Mouse (Mus musculus) bone marrow, adult 2 months (tissue): ENCODE results near the gene Gfer. TPM values are rescaled to one million over a fixed set of nuclear protein-coding genes. Genes with fewer than 3 reads are reported as not detected.
"Not testable (repeated sequence)": the region's sequence is repeated elsewhere in the genome, so short reads cannot be mapped to it uniquely, and the experiment has no call there.

ENCODE experiments used
- H3K27ac ChIP-seq: fragments of 200-500 bp; 2 replicates; pipeline ENCODE4 v1.5.1; 2012; ENCODE audit warnings: low read depth, mild to moderate bottlenecking, control low read depth, inconsistent platforms, low read length; ENCODE audit not compliant: control insufficient read depth, poor library complexity, insufficient read depth
- H3K4me1 ChIP-seq: fragments of 200-500 bp; 2 replicates; pipeline ENCODE4 v1.6.1; 2011; ENCODE audit warnings: low read length; ENCODE audit not compliant: control insufficient read depth, insufficient read depth
- H3K4me3 ChIP-seq: fragments of 200-500 bp; replicated peaks from 2 replicates; pipeline ENCODE3; 2011; ENCODE audit warnings: mild to moderate bottlenecking, low read depth, low read length, control low read depth; ENCODE audit not compliant: control insufficient read depth
- CTCF ChIP-seq: fragments of 200-500 bp; IDR thresholded peaks from 2 replicates; pipeline ENCODE4 v1.5.1; 2011; ENCODE audit warnings: low read length, control low read depth; ENCODE audit not compliant: control insufficient read depth, insufficient read depth
- POLR2A ChIP-seq: fragments of 200-500 bp; IDR thresholded peaks from 2 replicates; pipeline ENCODE4 v1.6.1; 2011; ENCODE audit warnings: low read depth, mild to moderate bottlenecking, control low read depth, low read length, borderline replicate concordance; ENCODE audit not compliant: control insufficient read depth
- WGBS: fragments of 180-500 bp; shearing (Covaris S2); methylation state at CpG from one replicate; pipeline ENCODE4 v1.1.7; 2018; 5-methylcytosine and 5-hydroxymethylcytosine counted together
- polyA plus RNA-seq: library from polyadenylated mRNA; stranded (reverse); fragments of >200 nt; gene quantifications from 2 replicates; pipeline ENCODE4 v1.2.4, GENCODE M21; 2011; ENCODE audit warnings: low replicate concordance; ENCODE audit not compliant: missing spikeins, insufficient read depth, insufficient read length

The Gfer gene
- polyA plus RNA-seq, 1 experiment = 42.9 TPM

DNA sequence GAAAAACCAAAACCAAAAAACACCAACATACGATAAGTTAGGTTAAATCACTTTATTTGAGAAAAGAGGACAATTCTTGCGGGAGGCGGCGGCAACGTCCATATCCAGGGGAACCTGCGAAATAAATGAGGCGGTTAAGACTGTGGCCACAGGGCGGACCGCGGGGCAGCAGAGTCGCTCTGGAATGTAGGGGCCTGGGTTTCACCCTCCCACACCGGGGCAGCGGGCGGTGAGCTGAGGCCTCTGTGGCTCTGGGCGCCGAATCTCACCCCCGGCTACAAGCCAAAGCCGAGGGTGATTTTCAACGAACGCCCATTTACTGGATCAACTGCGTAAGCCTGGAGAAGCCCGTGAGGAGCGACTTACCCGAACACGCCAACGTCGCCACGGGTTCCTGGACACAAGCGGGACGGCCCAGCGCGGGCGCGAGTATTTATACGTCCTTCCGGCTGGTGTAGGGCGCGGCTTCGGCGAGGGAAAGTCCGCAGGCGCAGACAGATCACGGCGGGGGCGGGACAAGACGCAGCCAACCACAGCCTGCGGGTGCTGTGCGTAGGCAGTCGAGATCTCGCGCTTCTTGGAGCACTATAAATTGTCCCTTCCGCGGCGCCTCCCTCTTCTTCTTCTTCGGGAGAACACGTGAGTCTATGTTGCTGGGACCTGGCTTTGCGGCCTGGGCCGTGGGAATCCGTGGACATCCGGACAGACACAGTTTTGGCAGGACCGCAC, 23.7 kb upstream of the Gfer start:
- peak; percentile 94; the same call in 1 of the 2 replicates for TF ChIP-seq POLR2A
- no peak for TF ChIP-seq CTCF
- Histone ChIP-seq H3K4me1 (no peaks in the 10 kb centered on the region; the same call in 1 of the 2 replicates), H3K4me3 (peak overlapping the region; percentile 77), H3K27ac (peak overlapping the region; percentile 72)
- under 1% methylated on average over 61 of the region's 61 CpGs for WGBS

DNA sequence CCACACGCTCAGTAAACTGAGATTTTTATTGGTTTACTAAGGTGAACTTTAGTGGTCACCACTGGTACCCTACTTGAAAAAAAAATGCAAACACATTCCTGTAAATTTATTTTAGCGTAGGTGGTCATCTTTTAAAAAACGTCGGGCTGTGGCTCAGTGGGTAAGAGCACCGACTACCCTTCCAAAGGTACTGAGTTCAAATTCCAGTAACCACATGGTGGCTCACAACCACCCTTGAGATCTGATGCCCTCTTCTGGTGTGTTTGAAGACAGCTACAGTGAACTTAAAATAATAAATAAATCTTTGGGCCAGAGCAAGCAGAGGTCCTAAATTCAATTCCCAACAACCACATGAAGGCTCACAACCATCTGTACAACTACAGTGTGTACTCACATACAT, 23.0 kb upstream of the Gfer start:
- 65% methylated on average over 5 of the region's 5 CpGs for WGBS

GRCm38 (mm10) chr17:24717943-24718342, 22.0 kb upstream of the Gfer start, which contains the start of the genes Rnf151 and Rps2:
Rnf151 (minus strand) TSS chr17:24718063.
Rps2 (plus strand) TSS chr17:24718116.
- Histone ChIP-seq H3K4me1 (no peaks in the 10 kb centered on the region), H3K27ac (no peak within 1 kb of the TSS), H3K4me3 (no peak within 1 kb of the TSS)
- WGBS = 81% methylated on average over 4 of the region's 4 CpGs
- no peak for TF ChIP-seq CTCF
- no peak for TF ChIP-seq POLR2A

More for the DNA sequence above, 23.0 kb upstream of the Gfer start:
- H3K27ac ChIP-seq, H3K4me1 ChIP-seq, H3K4me3 ChIP-seq: not testable (repeated sequence)

DNA sequence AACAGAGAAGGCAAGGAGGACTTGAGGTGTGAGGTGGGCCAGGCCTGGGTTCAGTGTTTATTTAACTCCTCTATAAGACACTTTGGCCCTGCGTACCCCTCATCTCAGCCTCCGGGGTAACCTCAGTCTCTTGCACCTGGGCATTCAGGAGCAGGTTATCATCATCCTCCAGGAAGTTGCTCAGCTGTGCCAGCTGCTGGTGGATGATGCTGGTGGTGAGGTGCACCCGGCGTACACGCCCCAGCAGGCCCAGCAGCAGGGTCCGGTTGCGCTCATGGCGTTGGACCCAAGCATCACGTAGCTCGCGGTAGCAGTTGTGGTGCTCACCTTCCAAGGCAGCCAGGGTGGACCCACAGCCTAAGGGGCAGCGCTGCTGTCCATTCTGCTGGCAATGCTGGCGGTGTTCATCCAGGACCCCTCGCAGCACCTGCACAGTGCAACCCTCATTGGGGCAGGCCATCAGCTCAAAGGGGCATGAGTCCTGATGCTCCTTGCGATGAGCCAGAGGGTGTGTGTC, 20.3 kb upstream of the Gfer start:
- H3K4me1 ChIP-seq = no peaks in the 10 kb centered on the region
- no peak overlapping the region for H3K4me3 ChIP-seq
- 93% methylated on average over 15 of the region's 15 CpGs for WGBS
- no peak overlapping the region for H3K27ac ChIP-seq
- no peak for TF ChIP-seq POLR2A
- TF ChIP-seq CTCF = no peak

GRCm38 (mm10) chr17:24715556-24715955, 19.6 kb upstream of the Gfer start:
- Histone ChIP-seq H3K4me1 (no peaks in the 10 kb centered on the region), H3K4me3 (no peak overlapping the region), H3K27ac (no peak overlapping the region)
- WGBS = 90% methylated on average over 6 of the region's 6 CpGs
- TF ChIP-seq POLR2A (no peak), CTCF (no peak)

- TF ChIP-seq CTCF = no peak
- TF ChIP-seq POLR2A = no peak
- H3K27ac ChIP-seq = no peak overlapping the region
- H3K4me1 ChIP-seq = no peaks in the 10 kb centered on the region; the same call in 1 of the 2 replicates
- no peak overlapping the region for H3K4me3 ChIP-seq
- 19% methylated on average over 2 of the region's 2 CpGs for WGBS
Observed at GRCm38 (mm10) chr17:24708646-24709045, 12.7 kb upstream of the Gfer start.

- TF ChIP-seq POLR2A = no peak
- no peak for TF ChIP-seq CTCF
- peak overlapping the region; percentile 83 for H3K27ac ChIP-seq
- no peaks in the 10 kb centered on the region; the same call in 1 of the 2 replicates for H3K4me1 ChIP-seq
- WGBS = 1% methylated on average over 24 of the region's 24 CpGs
- peak overlapping the region; percentile 99 for H3K4me3 ChIP-seq
Observed at GRCm38 (mm10) chr17:24707801-24708425, 12.0 kb upstream of the Gfer start.

DNA sequence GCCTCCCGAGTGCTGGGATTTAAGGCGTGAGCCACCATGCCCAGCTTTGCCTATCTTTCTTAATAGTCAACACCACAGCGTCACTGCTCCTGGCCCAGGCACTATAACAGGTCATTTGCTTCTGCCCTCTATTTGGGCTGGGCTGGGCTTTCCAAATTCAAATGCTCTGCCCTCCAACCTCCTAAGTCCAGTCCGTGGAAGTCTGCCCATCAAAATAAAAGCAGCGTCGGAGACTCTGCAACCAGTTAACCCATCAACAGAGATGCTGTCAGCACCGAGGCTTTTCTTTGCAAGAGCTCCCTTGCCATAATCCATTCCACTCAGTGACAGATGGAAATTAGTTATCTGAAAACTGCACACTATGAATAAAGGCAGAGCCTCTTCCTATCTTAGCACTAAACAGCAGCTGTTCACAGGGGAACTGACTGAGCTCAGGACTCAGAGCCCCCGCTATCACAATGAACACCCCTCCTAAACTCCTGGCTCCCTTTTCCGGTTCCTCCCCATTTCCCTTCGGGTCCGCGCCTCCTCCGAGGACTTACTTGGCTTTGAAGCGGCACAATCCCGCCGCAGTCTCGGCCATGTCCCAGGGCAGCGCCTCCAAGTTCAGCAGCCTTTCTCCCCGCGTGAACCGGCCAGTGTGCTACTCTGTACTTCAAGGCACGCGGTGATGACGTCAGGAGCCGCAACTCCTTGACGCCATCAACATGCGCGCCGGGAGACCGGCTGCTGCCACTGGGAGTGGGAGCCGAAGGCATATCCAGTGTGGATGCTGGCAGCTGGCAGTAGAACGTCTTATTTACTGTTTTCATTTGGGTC, 11.2 kb upstream of the Gfer start, which contains the start of gene Tbl3:
TSS of gene Tbl3 (minus strand) at position 679 of the 819 bp plus-strand sequence.
- Histone ChIP-seq H3K4me3 (peak within 1 kb of the TSS; percentile 99), H3K27ac (peak within 1 kb of the TSS; percentile 83), H3K4me1 (no peaks in the 10 kb centered on the region; the same call in 1 of the 2 replicates)
- TF ChIP-seq POLR2A (peak; percentile 83; the same call in 1 of the 2 replicates), CTCF (no peak)
- 3% methylated on average over 32 of the region's 32 CpGs for WGBS
